ENCODE assay signal across 25 mouse cellular contexts in genomic region chr5:134241831-134242230, GRCm38 (mm10).
"Had no signal": no experiment of that assay in that cellular context is flagged by ENCODE, and none has a peak within 500 bp of the region (broad histone marks: within the 10 kb centered on the region; RNA-seq: fewer than 3 reads in every experiment).

No protein-coding gene starts in this region.

- H3K9me3 ChIP-seq: heart, embryonic 10.5 days; heart, embryonic 12.5 days; hindbrain, embryonic 10.5 days; hindbrain, embryonic 12.5 days; intestine, embryonic 15.5 days; limb, embryonic 10.5 days; limb, embryonic 12.5 days; liver, embryonic 13.5 days; liver, embryonic 15.5 days had no signal

- H3K4me1 ChIP-seq: heart, embryonic 10.5 days; heart, embryonic 12.5 days; intestine, embryonic 15.5 days; limb, embryonic 10.5 days; limb, embryonic 12.5 days had no signal

- ATAC-seq: hindbrain, embryonic 16.5 days; inflammation-experienced regulatory T-cells, adult 6 months; intestine, embryonic 15.5 days; intestine, postnatal 0 days had no signal

- DNase-seq: gastrocnemius, postnatal 14 days; heart, adult 18-20 months; heart, postnatal 10 days; heart, postnatal 4 days; kidney, adult 18-20 months; kidney, adult 8-10 months; kidney, postnatal 10 days; kidney, postnatal 25 days; kidney, postnatal 4 days; liver; liver, embryonic 13.5 days had no signal

- H3K4me2 ChIP-seq: heart, embryonic 12.5 days; hindbrain, embryonic 12.5 days; hindbrain, embryonic 14.5 days; intestine, embryonic 15.5 days; limb, embryonic 12.5 days; liver, embryonic 11.5 days; liver, embryonic 13.5 days; liver, embryonic 15.5 days had no signal

- H3K9ac ChIP-seq: heart, embryonic 12.5 days; hindbrain, embryonic 12.5 days; hindbrain, embryonic 14.5 days; intestine, embryonic 15.5 days; limb, embryonic 12.5 days; liver, embryonic 13.5 days; liver, embryonic 15.5 days had no signal

- H3K27ac ChIP-seq: heart, embryonic 10.5 days; hindbrain, embryonic 10.5 days; hindbrain, embryonic 12.5 days; hindbrain, embryonic 14.5 days; intestine, embryonic 15.5 days; left cerebral cortex, adult 2 months; limb, embryonic 10.5 days; limb, embryonic 12.5 days; liver, embryonic 13.5 days; liver, embryonic 15.5 days had no signal

- H3K27me3 ChIP-seq: heart, embryonic 12.5 days; hindbrain, embryonic 12.5 days; intestine, embryonic 15.5 days; limb, embryonic 12.5 days; liver, embryonic 13.5 days; liver, embryonic 15.5 days had no signal

- H3K4me3 ChIP-seq: heart, embryonic 10.5 days; heart, embryonic 12.5 days; hindbrain, embryonic 10.5 days; hindbrain, embryonic 12.5 days; intestine, embryonic 15.5 days; left cerebral cortex, adult 2 months; limb, embryonic 10.5 days; limb, embryonic 12.5 days; liver, embryonic 13.5 days; liver, embryonic 15.5 days had no signal
